Mouse (Mus musculus) CH12.LX (cell line): ENCODE measurements at regions not wholly inside any gene's neighbourhood (a gene's known extent, or its start where the extent isn't known, plus 50 kb on each side); places are given as distances from the start of the nearest gene placed in this dataset.
"Not testable (repeated sequence)": the region's sequence is repeated elsewhere in the genome, so short reads cannot be mapped to it uniquely, and the experiment has no call there.

Experiments
- DNase-seq: peaks from one replicate; pipeline ENCODE4 v3.0.0-alpha.2; 2013; ENCODE audit errors: extremely low read depth
- H3K27ac ChIP-seq: 2 replicates; pipeline ENCODE4 v1.5.1; 2012; ENCODE audit warnings: low read depth, mild to moderate bottlenecking, control low read depth, moderate library complexity; ENCODE audit not compliant: insufficient read depth
- H3K27me3 ChIP-seq: replicated peaks from 2 replicates; pipeline ENCODE3; 2012; ENCODE audit warnings: inconsistent platforms
- H3K36me3 ChIP-seq, 2 experiments: replicated peaks in 1 of 2; 2 replicates each; pipeline versions ENCODE3 to v1.6.1; 2012; ENCODE audit warnings: inconsistent platforms in 1 of 2, low read length in 1 of 2, mild to moderate bottlenecking in 1 of 2, mixed read lengths in 1 of 2, moderate library complexity in 1 of 2; ENCODE audit not compliant: control insufficient read depth in 1 of 2, insufficient read depth in 1 of 2
- H3K4me1 ChIP-seq, 2 experiments: 2 replicates each; pipeline ENCODE4 v1.6.1; 2012; ENCODE audit warnings: inconsistent platforms in 1 of 2, moderate library complexity in 1 of 2; ENCODE audit not compliant: insufficient read depth in 2 of 2, control insufficient read depth in 1 of 2
- H3K4me2 ChIP-seq: 2 replicates; pipeline ENCODE4 v1.6.1; 2012; ENCODE audit warnings: low read depth, mild to moderate bottlenecking, control low read depth; ENCODE audit not compliant: poor library complexity, insufficient read depth, severe bottlenecking
- H3K4me3 ChIP-seq, 3 experiments: fragments of 150-350 bp in 1 of 3; sonication (generic) in 1 of 3; replicated peaks in 1 of 3; 2 replicates each; pipeline versions ENCODE3 to v1.5.1; 2011 to 2012; ENCODE audit warnings: low read depth in 2 of 3, low read length in 2 of 3, mild to moderate bottlenecking in 2 of 3, moderate library complexity in 2 of 3, control low read depth in 1 of 3, improper control_type of control experiment in 1 of 3, inconsistent platforms in 1 of 3, mixed read lengths in 1 of 3; ENCODE audit not compliant: poor library complexity in 1 of 3
- H3K79me2 ChIP-seq: replicated peaks from 2 replicates; pipeline ENCODE4 v1.6.1; 2012; ENCODE audit warnings: mild to moderate bottlenecking, moderate library complexity; ENCODE audit not compliant: control insufficient read depth, poor library complexity, insufficient read depth, severe bottlenecking; ENCODE audit errors: extremely low read depth
- H3K9ac ChIP-seq: 2 replicates; pipeline ENCODE4 v1.6.1; 2012; ENCODE audit warnings: low read depth, mild to moderate bottlenecking, control low read depth, moderate library complexity; ENCODE audit not compliant: insufficient read depth
- H3K9me3 ChIP-seq: replicated peaks from 2 replicates; pipeline ENCODE3; 2012; ENCODE audit warnings: low read length, inconsistent platforms, mixed read lengths
- ETS1 ChIP-seq: conservative IDR thresholded peaks from 2 replicates; pipeline ENCODE4 v1.6.1; 2012; ENCODE audit warnings: low read depth, mild to moderate bottlenecking, inconsistent platforms, low read length, improper control_type of control experiment, moderate library complexity
- IRF4 ChIP-seq: IDR thresholded peaks from 2 replicates; pipeline ENCODE4 v1.6.1; 2014; ENCODE audit warnings: low read depth, mild to moderate bottlenecking, inconsistent platforms, low read length, improper control_type of control experiment
- MAFK ChIP-seq: IDR thresholded peaks from 2 replicates; pipeline ENCODE4 v1.6.1; 2011; ENCODE audit warnings: low read length, improper control_type of control experiment; ENCODE audit not compliant: insufficient replicate concordance
- MAX ChIP-seq: IDR thresholded peaks from 2 replicates; pipeline ENCODE4 v1.6.1; 2011; ENCODE audit warnings: low read length, improper control_type of control experiment
- MAZ ChIP-seq: IDR thresholded peaks from 2 replicates; pipeline ENCODE4 v1.6.1; 2012; ENCODE audit warnings: low read depth, mild to moderate bottlenecking, inconsistent platforms, low read length, improper control_type of control experiment, moderate library complexity
- MXI1 ChIP-seq: IDR thresholded peaks from 2 replicates; pipeline ENCODE4 v1.6.1; 2011; ENCODE audit warnings: mild to moderate bottlenecking, low read depth, low read length, improper control_type of control experiment
- MYC ChIP-seq: IDR thresholded peaks from 2 replicates; pipeline ENCODE4 v1.6.1; 2011; ENCODE audit warnings: low read depth, mild to moderate bottlenecking, improper control_type of control experiment, low read length
- NELFE ChIP-seq: IDR thresholded peaks from 2 replicates; pipeline ENCODE4 v1.6.1; 2011; ENCODE audit warnings: low read depth, low read length, improper control_type of control experiment
- PAX5 ChIP-seq: IDR thresholded peaks from 2 replicates; pipeline ENCODE4 v1.6.1; 2012; ENCODE audit warnings: low read length, inconsistent platforms, mixed read lengths
- RCOR1 ChIP-seq: conservative IDR thresholded peaks from 2 replicates; pipeline ENCODE4 v1.6.1; 2012; ENCODE audit warnings: low read depth, mild to moderate bottlenecking, inconsistent platforms, low read length, improper control_type of control experiment
- SIN3A ChIP-seq: IDR thresholded peaks from 2 replicates; pipeline ENCODE4 v1.6.1; 2012; ENCODE audit warnings: low read length, improper control_type of control experiment, inconsistent platforms
- TCF12 ChIP-seq: IDR thresholded peaks from 2 replicates; pipeline ENCODE4 v1.6.1; 2014; ENCODE audit warnings: low read depth, mild to moderate bottlenecking, inconsistent platforms, low read length, improper control_type of control experiment
- UBTF ChIP-seq: IDR thresholded peaks from 2 replicates; pipeline ENCODE4 v1.6.1; 2012; ENCODE audit warnings: low read depth, mild to moderate bottlenecking, inconsistent platforms, low read length, improper control_type of control experiment, moderate library complexity
- USF2 ChIP-seq: conservative IDR thresholded peaks from 2 replicates; pipeline ENCODE4 v1.6.1; 2011; ENCODE audit warnings: low read depth, low read length, improper control_type of control experiment
- ZC3H11A ChIP-seq: IDR thresholded peaks from 2 replicates; pipeline ENCODE4 v1.6.1; 2012; ENCODE audit warnings: low read depth, mild to moderate bottlenecking, inconsistent platforms, low read length, improper control_type of control experiment
- ZKSCAN1 ChIP-seq: IDR thresholded peaks from 2 replicates; pipeline ENCODE4 v1.6.1; 2012; ENCODE audit warnings: low read depth, inconsistent platforms, low read length, improper control_type of control experiment, borderline replicate concordance
- dilution Hi-C: fragments of 300-500 bp; cut with MboI; formaldehyde crosslinking; loops from 2 replicates; pipeline ENCODE4 v1.14.3; 2020; ENCODE audit warnings: low sequenced_read_pairs; ENCODE audit not compliant: extremely low pct_unique_long_range_greater_than_20kb, extremely low pct_ligation_motif_present
- in situ Hi-C: fragments of 300-500 bp; cut with MboI; formaldehyde crosslinking; loops from 3 replicates; pipeline ENCODE4 v1.14.3; 2019; ENCODE audit warnings: low sequenced_read_pairs, low pct_ligation_motif_present, low pct_unique_long_range_greater_than_20kb, mixed read lengths

GRCm38 (mm10) chr11:23095287-23095686 is 88.0 kb downstream of the Fam161a start:
- Histone ChIP-seq H3K27me3 (no peaks in the 10 kb centered on the region), H3K9me3 (peaks cover 10% of the 10 kb centered on the region), H3K27ac (no peak overlapping the region), H3K79me2 (no peaks in the 10 kb centered on the region), H3K36me3 (no peaks in the 10 kb centered on the region), H3K4me1 (no peaks in the 10 kb centered on the region), H3K4me2 (no peak overlapping the region), H3K9ac (no peak overlapping the region), H3K4me3 (no peak overlapping the region)
- DNase-seq = no peak
- no peak for TF ChIP-seq ZKSCAN1
- TF ChIP-seq MAX = no peak
- TF ChIP-seq PAX5 = no peak
- no peak for TF ChIP-seq SIN3A
- no peak for TF ChIP-seq MYC
- TF ChIP-seq UBTF = no peak
- no peak for TF ChIP-seq NELFE
- dilution Hi-C loops (no loop called here), in situ Hi-C loops (no loop called here)

DNA sequence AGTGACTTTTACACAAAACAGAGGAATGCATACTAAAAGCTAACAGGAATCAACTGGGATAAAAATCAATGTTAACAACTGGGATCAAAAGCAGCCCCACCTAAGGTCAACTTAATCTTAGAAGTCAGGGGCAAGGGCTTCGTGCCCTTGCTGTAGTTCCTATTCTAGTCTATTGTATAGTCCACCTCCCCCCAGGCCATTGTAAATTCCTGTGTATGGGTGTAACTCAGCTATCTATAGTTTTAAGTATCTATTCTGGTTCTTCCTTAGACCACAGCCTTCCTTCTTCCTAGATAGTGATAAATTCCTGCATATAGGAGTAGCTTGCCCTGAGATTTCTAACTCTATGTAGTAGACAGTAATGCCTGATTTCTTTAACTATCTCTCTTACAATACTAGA is 88.4 kb downstream of the Fam161a start:
- H3K27me3 ChIP-seq, H3K9ac ChIP-seq, H3K79me2 ChIP-seq, dilution Hi-C loops, H3K4me2 ChIP-seq, in situ Hi-C loops, H3K36me3 ChIP-seq, H3K4me3 ChIP-seq, H3K4me1 ChIP-seq, DNase-seq, H3K9me3 ChIP-seq, H3K27ac ChIP-seq: not testable (repeated sequence)

DNA sequence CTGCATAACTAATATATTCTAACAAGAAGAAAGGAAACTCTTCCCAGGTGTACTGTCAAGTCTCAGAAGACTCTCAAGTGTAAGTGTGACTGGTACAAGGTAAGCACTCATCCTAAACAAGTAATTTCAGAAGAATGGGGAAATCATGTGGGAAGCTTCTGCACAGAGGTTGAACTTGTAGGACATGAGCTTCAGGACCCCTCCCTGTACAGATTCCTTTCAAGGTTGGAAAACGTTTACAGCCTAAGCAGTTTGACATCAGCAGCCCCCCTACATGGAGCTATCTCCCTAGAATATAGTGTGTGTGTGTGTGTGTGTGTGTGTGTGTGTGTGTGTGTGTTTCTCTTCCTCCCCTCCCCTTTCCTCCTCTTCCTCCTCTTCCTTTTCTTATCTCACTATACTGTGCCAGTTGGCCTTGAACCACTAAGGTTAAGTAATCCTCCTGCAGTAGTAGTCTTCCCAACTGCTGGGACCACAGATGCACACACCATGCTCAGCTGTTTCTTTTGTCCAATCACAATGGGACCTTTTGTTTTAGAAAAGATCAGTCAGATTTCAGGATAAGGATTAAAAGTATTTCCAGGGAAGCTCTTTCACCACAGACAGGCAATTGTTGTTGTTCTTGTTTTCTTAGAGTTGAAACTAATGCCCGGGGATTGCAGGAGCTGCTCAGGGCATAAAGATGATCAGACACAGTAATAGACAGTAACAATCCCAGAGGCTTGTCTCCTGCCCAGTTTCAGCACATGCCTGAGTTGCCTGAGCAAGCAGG is 89.3 kb downstream of the Fam161a start:
- Histone ChIP-seq H3K4me2 (no peak overlapping the region), H3K27ac (no peak overlapping the region), H3K36me3 (no peaks in the 10 kb centered on the region), H3K9me3 (peaks cover 10% of the 10 kb centered on the region), H3K4me1 (no peaks in the 10 kb centered on the region), H3K79me2 (no peaks in the 10 kb centered on the region), H3K4me3 (no peak overlapping the region), H3K9ac (no peak overlapping the region), H3K27me3 (no peaks in the 10 kb centered on the region)
- in situ Hi-C loops (no loop called here), dilution Hi-C loops (no loop called here)
- TF ChIP-seq UBTF (no peak), USF2 (no peak), MXI1 (no peak), RCOR1 (no peak), MAZ (no peak), MAFK (no peak), TCF12 (no peak), ZC3H11A (no peak), MAX (no peak), IRF4 (no peak), ETS1 (no peak)
- no peak for DNase-seq
